Mouse (Mus musculus): ENCODE data around the gene Dock1. TPM values are rescaled to one million over a fixed set of nuclear protein-coding genes. Genes with fewer than 3 reads are reported as not detected.

The Dock1 gene
- total RNA-seq, 2 experiments from 2014 or later: 89.9 to 206 TPM

GRCm38 (mm10) chr7:134747059-134747458, 76.6 kb downstream of the Dock1 start:
- no peak for DNase-seq (ENCODE audit: low spot score in 2 of 2)

- peak in 1 of 2 experiments; percentile 36 for DNase-seq (ENCODE audit: low spot score in 2 of 2)
These were observed 77.9 kb downstream of the Dock1 start for GRCm38 (mm10) chr7:134748376-134748775.

GRCm38 (mm10) chr7:134749613-134750012, 79.2 kb downstream of the Dock1 start:
- no peak for DNase-seq (ENCODE audit: low spot score in 2 of 2)

GRCm38 (mm10) chr7:134751496-134751895, 81.0 kb downstream of the Dock1 start:
- no peak for DNase-seq (ENCODE audit: low spot score in 2 of 2)

- DNase-seq (ENCODE audit: low spot score in 2 of 2): no peak
These were observed 83.0 kb downstream of the Dock1 start for GRCm38 (mm10) chr7:134753417-134753816.

GRCm38 (mm10) chr7:134757605-134758004, 87.2 kb downstream of the Dock1 start:
- no peak for DNase-seq (ENCODE audit: low spot score in 2 of 2)

- DNase-seq (ENCODE audit: low spot score in 2 of 2): no peak
These were observed 91.3 kb downstream of the Dock1 start for GRCm38 (mm10) chr7:134761799-134762198.

GRCm38 (mm10) chr7:134765130-134765529, 94.7 kb downstream of the Dock1 start:
- DNase-seq (ENCODE audit: low spot score in 2 of 2): no peak

- DNase-seq (ENCODE audit: low spot score in 2 of 2): no peak
These were observed 100.9 kb downstream of the Dock1 start for GRCm38 (mm10) chr7:134771314-134771713.

- DNase-seq (ENCODE audit: low spot score in 2 of 2): no peak
These were observed 101.9 kb downstream of the Dock1 start for GRCm38 (mm10) chr7:134772363-134772762.

GRCm38 (mm10) chr7:134772867-134773590, 102.6 kb downstream of the Dock1 start:
- DNase-seq (ENCODE audit: low spot score in 2 of 2): no peak

- no peak for DNase-seq (ENCODE audit: low spot score in 2 of 2)
These were observed 103.4 kb downstream of the Dock1 start for GRCm38 (mm10) chr7:134773761-134774415.

GRCm38 (mm10) chr7:134774468-134775162, 104.2 kb downstream of the Dock1 start:
- no peak for DNase-seq (ENCODE audit: low spot score in 2 of 2)

GRCm38 (mm10) chr7:134775671-134776070, 105.2 kb downstream of the Dock1 start:
- no peak for DNase-seq (ENCODE audit: low spot score in 2 of 2)

- no peak for DNase-seq (ENCODE audit: low spot score in 2 of 2)
These were observed 105.9 kb downstream of the Dock1 start for GRCm38 (mm10) chr7:134776306-134776705.

GRCm38 (mm10) chr7:134779761-134780160, 109.3 kb downstream of the Dock1 start:
- DNase-seq (ENCODE audit: low spot score in 2 of 2): no peak

GRCm38 (mm10) chr7:134787110-134787509, 116.7 kb downstream of the Dock1 start:
- DNase-seq (ENCODE audit: low spot score in 2 of 2): no peak

GRCm38 (mm10) chr7:134794889-134795288, 124.4 kb downstream of the Dock1 start:
- no peak for DNase-seq (ENCODE audit: low spot score in 2 of 2)

GRCm38 (mm10) chr7:134800079-134800478, 129.6 kb downstream of the Dock1 start:
- DNase-seq (ENCODE audit: low spot score in 2 of 2): peak; percentile 36 to 73

GRCm38 (mm10) chr7:134804422-134804821, 134.0 kb downstream of the Dock1 start:
- no peak for DNase-seq (ENCODE audit: low spot score in 2 of 2)

GRCm38 (mm10) chr7:134806799-134807198, 136.3 kb downstream of the Dock1 start:
- no peak for DNase-seq (ENCODE audit: low spot score in 2 of 2)

- DNase-seq (ENCODE audit: low spot score in 2 of 2): no peak
These were observed 138.0 kb downstream of the Dock1 start for GRCm38 (mm10) chr7:134808406-134808805.
